Mouse (Mus musculus) liver, embryonic 15.5 days (tissue): ENCODE data around the gene Echdc3. TPM values are rescaled to one million over a fixed set of nuclear protein-coding genes. Genes with fewer than 3 reads are reported as not detected.

Source experiments
- ATAC-seq: fragments of 200-750 bp; cut with Nextera tagmentation; 2 replicates; pipeline ENCODE4 v1.8.0; 2017; ENCODE audit warnings: moderate number of reproducible peaks, mild to moderate bottlenecking, moderate library complexity; ENCODE audit not compliant: insufficient read depth
- H3K27ac ChIP-seq: fragments of 300-500 bp; sonication (generic); replicated peaks from 2 replicates; pipeline ENCODE4 v1.5.1; 2015; ENCODE audit warnings: mild to moderate bottlenecking, inconsistent platforms
- H3K27me3 ChIP-seq: fragments of 300-500 bp; sonication (generic); 2 replicates; pipeline ENCODE4 v1.6.1; 2015; ENCODE audit warnings: mild to moderate bottlenecking, inconsistent platforms
- H3K36me3 ChIP-seq: fragments of 300-500 bp; sonication (generic); replicated peaks from 2 replicates; pipeline ENCODE4 v1.6.1; 2015; ENCODE audit warnings: moderate library complexity, mild to moderate bottlenecking, inconsistent platforms
- H3K4me1 ChIP-seq: fragments of 300-500 bp; sonication (generic); replicated peaks from 2 replicates; pipeline ENCODE4 v1.6.1; 2015; ENCODE audit warnings: inconsistent platforms
- H3K4me2 ChIP-seq: fragments of 300-500 bp; sonication (generic); 2 replicates; pipeline ENCODE4 v1.6.1; 2015; ENCODE audit warnings: moderate library complexity, mild to moderate bottlenecking, inconsistent platforms
- H3K4me3 ChIP-seq: fragments of 300-500 bp; sonication (generic); replicated peaks from 2 replicates; pipeline ENCODE4 v1.5.1; 2015; ENCODE audit warnings: mild to moderate bottlenecking, inconsistent platforms
- H3K9ac ChIP-seq: fragments of 300-500 bp; sonication (generic); 2 replicates; pipeline ENCODE4 v1.6.1; 2015; ENCODE audit warnings: moderate library complexity, mild to moderate bottlenecking, inconsistent platforms
- H3K9me3 ChIP-seq: fragments of 300-500 bp; sonication (generic); replicated peaks from 2 replicates; pipeline ENCODE4 v1.6.1; 2016; ENCODE audit warnings: inconsistent platforms
- WGBS: fragments of 180-500 bp; shearing (Covaris S2); methylation state at CpG from one replicate; pipeline ENCODE4 v1.1.7; 2015; ENCODE audit warnings: mixed read lengths; ENCODE audit not compliant: insufficient replicate concordance; 5-methylcytosine and 5-hydroxymethylcytosine counted together
- polyA plus RNA-seq: library from polyadenylated mRNA; unstranded; fragments of >200 nt; fragmentation: Nextera tagmentation; extraction: Ambion mirVana; gene quantifications from 2 replicates; pipeline ENCODE4 v1.2.1, GENCODE M21; 2015

The Echdc3 gene
- polyA plus RNA-seq, 1 experiment from 2014 or later: 14.6 TPM

GRCm38 (mm10) chr2:6251076-6251496, 38.3 kb upstream of the Echdc3 start:
- 37% methylated on average over 3 of the region's 3 CpGs for WGBS

GRCm38 (mm10) chr2:6241446-6241845, 28.6 kb upstream of the Echdc3 start:
- Histone ChIP-seq H3K27ac (no peak overlapping the region), H3K27me3 (peaks cover 13% of the 10 kb centered on the region), H3K9ac (no peak overlapping the region), H3K4me1 (no peaks in the 10 kb centered on the region), H3K4me3 (no peak overlapping the region), H3K4me2 (no peak overlapping the region), H3K36me3 (no peaks in the 10 kb centered on the region), H3K9me3 (no peaks in the 10 kb centered on the region; the same call in 1 of the 2 replicates)
- no peak for ATAC-seq
- 70% methylated on average over 5 of the region's 5 CpGs for WGBS

More at GRCm38 (mm10) chr2:6251076-6251496, 38.3 kb upstream of the Echdc3 start:
- H3K9me3 ChIP-seq: no peaks in the 10 kb centered on the region
- 0 out of 2 replicates have a peak, but pooled peaks cover 2% of the 10 kb centered on the region for H3K4me1 ChIP-seq
- no peak overlapping the region for H3K4me2 ChIP-seq
- no peak overlapping the region for H3K27ac ChIP-seq
- H3K36me3 ChIP-seq: no peaks in the 10 kb centered on the region
- H3K27me3 ChIP-seq: no peaks in the 10 kb centered on the region; the same call in none of the 2 replicates
- H3K4me3 ChIP-seq: no peak overlapping the region
- 0 out of 2 replicates have a peak, but pooled peaks have one; percentile 25 for ATAC-seq
- H3K9ac ChIP-seq: no peak overlapping the region

GRCm38 (mm10) chr2:6240072-6240471, 27.2 kb upstream of the Echdc3 start:
- no peak for ATAC-seq
- Histone ChIP-seq H3K27ac (no peak overlapping the region), H3K4me1 (no peaks in the 10 kb centered on the region), H3K4me2 (no peak overlapping the region), H3K9me3 (no peaks in the 10 kb centered on the region), H3K27me3 (peaks cover 6% of the 10 kb centered on the region), H3K9ac (no peak overlapping the region), H3K4me3 (no peak overlapping the region), H3K36me3 (no peaks in the 10 kb centered on the region)
- 38% methylated on average over 1 of the region's 1 CpGs for WGBS

GRCm38 (mm10) chr2:6239333-6239732, 26.5 kb upstream of the Echdc3 start:
- H3K4me3 ChIP-seq: no peak overlapping the region
- no peak overlapping the region for H3K27ac ChIP-seq
- 60% methylated on average over 4 of the region's 4 CpGs for WGBS
- no peak overlapping the region for H3K9ac ChIP-seq
- H3K9me3 ChIP-seq: no peaks in the 10 kb centered on the region
- no peaks in the 10 kb centered on the region for H3K36me3 ChIP-seq
- H3K4me1 ChIP-seq: no peaks in the 10 kb centered on the region
- no peak overlapping the region for H3K4me2 ChIP-seq
- no peak for ATAC-seq
- peaks cover 6% of the 10 kb centered on the region for H3K27me3 ChIP-seq

GRCm38 (mm10) chr2:6238679-6239078, 25.8 kb upstream of the Echdc3 start:
- 44% methylated on average over 2 of the region's 2 CpGs for WGBS
- no peak for ATAC-seq

GRCm38 (mm10) chr2:6238244-6238643, 25.4 kb upstream of the Echdc3 start:
- Histone ChIP-seq H3K9ac (no peak overlapping the region), H3K4me1 (no peaks in the 10 kb centered on the region), H3K9me3 (no peaks in the 10 kb centered on the region), H3K4me3 (no peak overlapping the region), H3K4me2 (no peak overlapping the region), H3K27me3 (peaks cover 6% of the 10 kb centered on the region), H3K27ac (no peak overlapping the region), H3K36me3 (no peaks in the 10 kb centered on the region)
- ATAC-seq: no peak
- 33% methylated on average over 4 of the region's 4 CpGs for WGBS

More at GRCm38 (mm10) chr2:6238679-6239078, 25.8 kb upstream of the Echdc3 start:
- H3K4me3 ChIP-seq: no peak overlapping the region
- peaks cover 6% of the 10 kb centered on the region for H3K27me3 ChIP-seq
- H3K36me3 ChIP-seq: no peaks in the 10 kb centered on the region
- H3K9ac ChIP-seq: no peak overlapping the region
- H3K4me2 ChIP-seq: no peak overlapping the region
- H3K27ac ChIP-seq: no peak overlapping the region
- no peaks in the 10 kb centered on the region for H3K9me3 ChIP-seq
- no peaks in the 10 kb centered on the region for H3K4me1 ChIP-seq

GRCm38 (mm10) chr2:6233353-6233752, 20.5 kb upstream of the Echdc3 start:
- WGBS: 69% methylated on average over 6 of the region's 6 CpGs
- Histone ChIP-seq H3K27ac (no peak overlapping the region), H3K27me3 (no peaks in the 10 kb centered on the region; the same call in 1 of the 2 replicates), H3K36me3 (no peaks in the 10 kb centered on the region), H3K4me1 (peaks cover 7% of the 10 kb centered on the region; the same call in 1 of the 2 replicates), H3K9ac (no peak overlapping the region), H3K4me2 (no peak overlapping the region), H3K4me3 (no peak overlapping the region), H3K9me3 (no peaks in the 10 kb centered on the region)
- no peak for ATAC-seq

- 59% methylated on average over 7 of the region's 7 CpGs for WGBS
- Histone ChIP-seq H3K4me1 (peaks cover 7% of the 10 kb centered on the region; the same call in 1 of the 2 replicates), H3K27ac (no peak overlapping the region), H3K4me3 (no peak overlapping the region), H3K27me3 (no peaks in the 10 kb centered on the region; the same call in 1 of the 2 replicates), H3K9me3 (no peaks in the 10 kb centered on the region), H3K36me3 (no peaks in the 10 kb centered on the region), H3K9ac (no peak overlapping the region), H3K4me2 (no peak overlapping the region)
- ATAC-seq: no peak
Measured at GRCm38 (mm10) chr2:6232755-6233154, 19.9 kb upstream of the Echdc3 start.

- H3K27me3 ChIP-seq: no peaks in the 10 kb centered on the region; the same call in 1 of the 2 replicates
- peaks cover 7% of the 10 kb centered on the region; the same call in 1 of the 2 replicates for H3K4me1 ChIP-seq
- ATAC-seq: no peak
- no peak overlapping the region for H3K4me2 ChIP-seq
- H3K4me3 ChIP-seq: no peak overlapping the region
- no peaks in the 10 kb centered on the region for H3K36me3 ChIP-seq
- 55% methylated on average over 6 of the region's 6 CpGs for WGBS
- H3K9ac ChIP-seq: no peak overlapping the region
- H3K9me3 ChIP-seq: no peaks in the 10 kb centered on the region
- no peak overlapping the region for H3K27ac ChIP-seq
Measured at GRCm38 (mm10) chr2:6230865-6231264, 18.0 kb upstream of the Echdc3 start.

- H3K9me3 ChIP-seq: no peaks in the 10 kb centered on the region
- no peak overlapping the region for H3K9ac ChIP-seq
- no peak overlapping the region for H3K27ac ChIP-seq
- ATAC-seq: no peak
- H3K4me2 ChIP-seq: no peak overlapping the region
- no peak overlapping the region for H3K4me3 ChIP-seq
- no peaks in the 10 kb centered on the region; the same call in 1 of the 2 replicates for H3K27me3 ChIP-seq
- no peaks in the 10 kb centered on the region for H3K36me3 ChIP-seq
- H3K4me1 ChIP-seq: peaks cover 7% of the 10 kb centered on the region; the same call in 1 of the 2 replicates
- WGBS: 38% methylated on average over 5 of the region's 5 CpGs
Measured at GRCm38 (mm10) chr2:6229597-6230290, 16.9 kb upstream of the Echdc3 start.

GRCm38 (mm10) chr2:6227059-6227445, 14.2 kb upstream of the Echdc3 start:
- Histone ChIP-seq H3K36me3 (no peaks in the 10 kb centered on the region), H3K4me3 (no peak overlapping the region), H3K9me3 (no peaks in the 10 kb centered on the region), H3K4me2 (no peak overlapping the region), H3K27me3 (0 out of 2 replicates have a peak, but pooled peaks cover 4% of the 10 kb centered on the region), H3K4me1 (peaks cover 7% of the 10 kb centered on the region; the same call in 1 of the 2 replicates), H3K27ac (no peak overlapping the region), H3K9ac (no peak overlapping the region)
- no peak for ATAC-seq
- 68% methylated on average over 7 of the region's 7 CpGs for WGBS
